Mouse (Mus musculus): ENCODE measurements around the gene Dusp19. TPM values are rescaled to one million over a fixed set of nuclear protein-coding genes. Genes with fewer than 3 reads are reported as not detected.
A peak's percentile ranks its signal among the peaks of the same experiment; 100 is the strongest.

The Dusp19 gene
- polyA plus RNA-seq, 1 experiment from 2014 or later = 17.0 TPM

GRCm38 (mm10) chr2:80639398-80639797 is 22.6 kb downstream of the Dusp19 start:
- H3K27ac ChIP-seq (replicated peaks) = no peak overlapping the region
- H3K36me3 ChIP-seq = peaks cover 16% of the 10 kb centered on the region
- peaks cover 7% of the 10 kb centered on the region; the same call in 1 of the 2 replicates for H3K4me1 ChIP-seq
- H3K9me3 ChIP-seq (replicated peaks) = no peaks in the 10 kb centered on the region
- H3K4me2 ChIP-seq (replicated peaks) = peak overlapping the region; percentile 55
- H3K9ac ChIP-seq = peak overlapping the region; percentile 58; the same call in 1 of the 2 replicates
- ATAC-seq (ENCODE audit: insufficient number of reproducible peaks, low FRiP score, low TSS enrichment, low read depth) = no peak
- 9% methylated on average over 8 of the region's 8 CpGs for WGBS
- peak overlapping the region; percentile 81 for H3K4me3 ChIP-seq (replicated peaks)
- H3K27me3 ChIP-seq = no peaks in the 10 kb centered on the region

- 54% methylated on average over 3 of the region's 3 CpGs for WGBS
- Histone ChIP-seq H3K27ac (replicated peaks) (no peak overlapping the region), H3K4me3 (replicated peaks) (no peak overlapping the region), H3K36me3 (peaks cover 18% of the 10 kb centered on the region), H3K9me3 (replicated peaks) (no peaks in the 10 kb centered on the region), H3K9ac (no peak overlapping the region), H3K27me3 (no peaks in the 10 kb centered on the region), H3K4me1 (peaks cover 7% of the 10 kb centered on the region; the same call in 1 of the 2 replicates), H3K4me2 (replicated peaks) (no peak overlapping the region)
- ATAC-seq (ENCODE audit: insufficient number of reproducible peaks, low FRiP score, low TSS enrichment, low read depth) = no peak
These were observed 23.0 kb downstream of the Dusp19 start for GRCm38 (mm10) chr2:80639864-80640263.

- Histone ChIP-seq H3K36me3 (peaks cover 17% of the 10 kb centered on the region), H3K4me3 (replicated peaks) (no peak overlapping the region), H3K9me3 (replicated peaks) (no peaks in the 10 kb centered on the region), H3K9ac (no peak overlapping the region), H3K27ac (replicated peaks) (no peak overlapping the region), H3K4me1 (no peaks in the 10 kb centered on the region), H3K4me2 (replicated peaks) (no peak overlapping the region), H3K27me3 (no peaks in the 10 kb centered on the region)
- no peak for ATAC-seq (ENCODE audit: insufficient number of reproducible peaks, low FRiP score, low TSS enrichment, low read depth)
These were observed 44.6 kb downstream of the Dusp19 start for GRCm38 (mm10) chr2:80661414-80661813.

GRCm38 (mm10) chr2:80662682-80663081 is 45.8 kb downstream of the Dusp19 start:
- H3K9me3 ChIP-seq (replicated peaks) = no peaks in the 10 kb centered on the region
- H3K36me3 ChIP-seq = peaks cover 14% of the 10 kb centered on the region
- no peak overlapping the region for H3K4me2 ChIP-seq (replicated peaks)
- no peak overlapping the region for H3K9ac ChIP-seq
- H3K4me1 ChIP-seq = no peaks in the 10 kb centered on the region
- H3K27me3 ChIP-seq = no peaks in the 10 kb centered on the region
- ATAC-seq (ENCODE audit: insufficient number of reproducible peaks, low FRiP score, low TSS enrichment, low read depth) = no peak
- H3K4me3 ChIP-seq (replicated peaks) = no peak overlapping the region
- H3K27ac ChIP-seq (replicated peaks) = no peak overlapping the region
- WGBS = 96% methylated on average over 2 of the region's 2 CpGs

GRCm38 (mm10) chr2:80667396-80667964 is 50.6 kb downstream of the Dusp19 start:
- no peak overlapping the region for H3K9ac ChIP-seq
- 87% methylated on average over 5 of the region's 5 CpGs for WGBS
- no peaks in the 10 kb centered on the region for H3K9me3 ChIP-seq (replicated peaks)
- no peaks in the 10 kb centered on the region for H3K4me1 ChIP-seq
- no peak for ATAC-seq (ENCODE audit: insufficient number of reproducible peaks, low FRiP score, low TSS enrichment, low read depth)
- H3K4me2 ChIP-seq (replicated peaks) = no peak overlapping the region
- H3K27me3 ChIP-seq = no peaks in the 10 kb centered on the region
- H3K4me3 ChIP-seq (replicated peaks) = no peak overlapping the region
- 0 out of 2 replicates have a peak, but pooled peaks cover 6% of the 10 kb centered on the region for H3K36me3 ChIP-seq
- H3K27ac ChIP-seq (replicated peaks) = no peak overlapping the region

- Histone ChIP-seq H3K36me3 (0 out of 2 replicates have a peak, but pooled peaks cover 3% of the 10 kb centered on the region), H3K9ac (no peak overlapping the region), H3K4me3 (replicated peaks) (no peak overlapping the region), H3K27ac (replicated peaks) (no peak overlapping the region), H3K27me3 (no peaks in the 10 kb centered on the region), H3K4me2 (replicated peaks) (no peak overlapping the region), H3K4me1 (no peaks in the 10 kb centered on the region), H3K9me3 (replicated peaks) (no peaks in the 10 kb centered on the region)
- no peak for ATAC-seq (ENCODE audit: insufficient number of reproducible peaks, low FRiP score, low TSS enrichment, low read depth)
- 70% methylated on average over 11 of the region's 11 CpGs for WGBS
These were observed 53.2 kb downstream of the Dusp19 start for GRCm38 (mm10) chr2:80669868-80670666.

GRCm38 (mm10) chr2:80678803-80679202 is 62.0 kb downstream of the Dusp19 start:
- no peak overlapping the region for H3K9ac ChIP-seq
- no peak overlapping the region for H3K4me3 ChIP-seq (replicated peaks)
- WGBS = 87% methylated on average over 8 of the region's 8 CpGs
- no peak overlapping the region for H3K4me2 ChIP-seq (replicated peaks)
- H3K4me1 ChIP-seq = no peaks in the 10 kb centered on the region
- no peaks in the 10 kb centered on the region for H3K9me3 ChIP-seq (replicated peaks)
- no peak overlapping the region for H3K27ac ChIP-seq (replicated peaks)
- no peaks in the 10 kb centered on the region for H3K36me3 ChIP-seq
- ATAC-seq (ENCODE audit: insufficient number of reproducible peaks, low FRiP score, low TSS enrichment, low read depth) = no peak
- H3K27me3 ChIP-seq = no peaks in the 10 kb centered on the region

MicroRNAs encoded within 50 kb of the gene (microRNA counts, 519-probe panel; counts per million panel counts)
- 2,042 counts per million, percentile 41 among the panel's probes with 10 or more counts for microRNA mmu-miR-684

Small RNA genes lying within 50 kb of the gene (microRNA-seq; reads per million reads assigned to microRNA genes)
- not detected for gene Mir684-1 (ENCODE audit: borderline number of aligned reads)

Other genes with a start within 250 kb of the Dusp19 start
- gene Frzb, start 169.4 kb upstream of the Dusp19 start, polyA plus RNA-seq (2015; fragmentation: Nextera tagmentation; extraction: Ambion mirVana) = 16.9 and 20.4 TPM in 2 replicates
- 65.4 and 68.9 TPM in 2 replicates for gene Nckap1, start 35.7 kb upstream of the Dusp19 start, polyA plus RNA-seq (2015; fragmentation: Nextera tagmentation; extraction: Ambion mirVana)
- gene Nup35, start 191 bp downstream of the Dusp19 start, polyA plus RNA-seq (2015; fragmentation: Nextera tagmentation; extraction: Ambion mirVana) = 41.1 and 42.4 TPM in 2 replicates